ENCODE assay signal across 27 mouse cellular contexts in the genomic region with DNA sequence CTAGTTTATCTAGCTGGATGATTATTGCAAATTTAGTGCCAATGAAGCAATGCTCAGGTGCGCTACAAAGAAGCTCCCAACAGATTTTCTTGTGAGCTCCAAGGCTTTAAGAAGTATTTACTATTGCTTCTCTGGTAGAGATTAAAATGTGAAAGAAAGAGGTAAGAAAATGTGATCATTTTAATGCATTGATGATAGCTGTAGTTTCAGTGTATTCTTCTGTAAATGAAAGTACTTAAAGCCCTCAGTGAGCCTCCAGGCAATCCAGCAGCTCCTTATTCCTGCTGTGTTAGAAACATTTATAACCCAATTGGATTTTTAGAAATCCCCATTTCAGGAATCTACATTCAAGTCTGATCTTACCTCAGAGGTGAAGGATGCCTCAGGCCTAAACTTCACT.
"Had no signal": no experiment of that assay in that cellular context is flagged by ENCODE, and none has a peak within 500 bp of the region (broad histone marks: within the 10 kb centered on the region; RNA-seq: fewer than 3 reads in every experiment).

No protein-coding gene starts in this region.

- H3K9ac ChIP-seq: heart, embryonic 13.5 days; heart, embryonic 15.5 days; hindbrain, embryonic 14.5 days; intestine, embryonic 15.5 days; limb, embryonic 12.5 days; liver, embryonic 13.5 days had no signal

- DNase-seq: gastrocnemius, adult 2 months; gastrocnemius, postnatal 10 days; gastrocnemius, postnatal 25 days; heart, adult 11 months; heart, adult 2 months; heart, postnatal 14 days; heart, postnatal 36 days; kidney, adult 18-20 months; kidney, adult 8-10 months; kidney, postnatal 10 days; kidney, postnatal 25 days; kidney, postnatal 4 days; liver; liver, embryonic 13.5 days had no signal

- H3K27ac ChIP-seq: gastrocnemius, adult 2 months; heart, adult 2 months; heart, embryonic 13.5 days; heart, embryonic 15.5 days; hindbrain, embryonic 14.5 days; intestine, embryonic 15.5 days; layer of hippocampus, adult 2 months; left cerebral cortex, adult 2 months; limb, embryonic 10.5 days; limb, embryonic 12.5 days; liver, embryonic 13.5 days had no signal

- H3K9me3 ChIP-seq: heart, embryonic 13.5 days; heart, embryonic 15.5 days; intestine, embryonic 15.5 days; limb, embryonic 10.5 days; limb, embryonic 12.5 days; liver, embryonic 13.5 days had no signal

- H3K4me3 ChIP-seq: gastrocnemius, adult 2 months; heart, adult 2 months; heart, embryonic 13.5 days; heart, embryonic 15.5 days; intestine, embryonic 15.5 days; layer of hippocampus, adult 2 months; left cerebral cortex, adult 2 months; limb, embryonic 10.5 days; limb, embryonic 12.5 days; liver, embryonic 13.5 days had no signal

- H3K4me1 ChIP-seq: heart, embryonic 13.5 days; heart, embryonic 15.5 days; intestine, embryonic 15.5 days; limb, embryonic 10.5 days; limb, embryonic 12.5 days; liver, embryonic 13.5 days had no signal

- H3K4me2 ChIP-seq: heart, embryonic 11.5 days; heart, embryonic 13.5 days; heart, embryonic 15.5 days; hindbrain, embryonic 14.5 days; intestine, embryonic 15.5 days; limb, embryonic 12.5 days; liver, embryonic 11.5 days; liver, embryonic 13.5 days had no signal

- ATAC-seq: hindbrain, embryonic 16.5 days; inflammation-experienced regulatory T-cells, adult 6 months; intestine, embryonic 15.5 days; intestine, postnatal 0 days had no signal

- H3K27me3 ChIP-seq: heart, embryonic 13.5 days; heart, embryonic 15.5 days; intestine, embryonic 15.5 days; limb, embryonic 12.5 days; liver, embryonic 13.5 days had no signal

- H3K36me3 ChIP-seq: heart, embryonic 13.5 days; heart, embryonic 15.5 days; intestine, embryonic 15.5 days; limb, embryonic 10.5 days; limb, embryonic 12.5 days; liver, embryonic 13.5 days had no signal
